Mouse (Mus musculus): ENCODE measurements at regions not wholly inside any gene's neighbourhood (a gene's known extent, or its start where the extent isn't known, plus 50 kb on each side); places are given as distances from the start of the nearest gene placed in this dataset.

- TF ChIP-seq POLR2A (IDR thresholded peaks at IDR 0.05; ENCODE audit: low read depth, low read length) = no peak
- TF ChIP-seq CTCF (conservative IDR thresholded peaks at IDR 0.05; ENCODE audit: insufficient read depth, insufficient read length, low read depth, low read length) = peak; percentile 61
Observed at GRCm38 (mm10) chr2:33957754-33958153, 70.0 kb upstream of the Mvb12b start.
